Mouse (Mus musculus) ES-E14 (cell line): Measurements from ENCODE around the gene Ehmt1. TPM values are rescaled to one million over a fixed set of nuclear protein-coding genes. Genes with fewer than 3 reads are reported as not detected.
A peak's percentile ranks its signal among the peaks of the same experiment; 100 is the strongest.
"Not testable (repeated sequence)": the region's sequence is repeated elsewhere in the genome, so short reads cannot be mapped to it uniquely, and the experiment has no call there.

Experiments used
- DNase-seq: peaks from one replicate; pipeline ENCODE4 v3.0.0-alpha.2; 2013; ENCODE audit warnings: low read depth, low spot score
- H3K27ac ChIP-seq: 2 replicates; pipeline ENCODE4 v1.5.1; 2012; ENCODE audit warnings: low read depth, mild to moderate bottlenecking, low read length, moderate library complexity, mixed read lengths; ENCODE audit not compliant: poor library complexity, insufficient read depth, severe bottlenecking
- H3K36me3 ChIP-seq: 2 replicates; pipeline ENCODE4 v1.6.1; 2012; ENCODE audit warnings: mild to moderate bottlenecking, low read length, moderate library complexity, mixed read lengths; ENCODE audit not compliant: control insufficient read depth, poor library complexity, insufficient read depth, severe bottlenecking
- H3K4me1 ChIP-seq, 2 experiments: fragments of 150-350 bp in 1 of 2; sonication (generic) in 1 of 2; 2 replicates each; pipeline ENCODE4 v1.6.1; 2012; ENCODE audit warnings: low read length in 2 of 2, mild to moderate bottlenecking in 1 of 2, mixed read lengths in 1 of 2; ENCODE audit not compliant: control insufficient read depth in 2 of 2, insufficient read depth in 2 of 2, poor library complexity in 1 of 2
- H3K4me3 ChIP-seq, 2 experiments: fragments of 150-350 bp in 1 of 2; sonication (generic) in 1 of 2; 2 replicates each; pipeline ENCODE4 v1.5.1; 2012; ENCODE audit warnings: low read length in 2 of 2, low read depth in 1 of 2, mild to moderate bottlenecking in 1 of 2, mixed read lengths in 1 of 2; ENCODE audit not compliant: insufficient read depth in 1 of 2, poor library complexity in 1 of 2, severe bottlenecking in 1 of 2
- H3K9ac ChIP-seq: 2 replicates; pipeline ENCODE4 v1.6.1; 2012; ENCODE audit warnings: low read depth, mild to moderate bottlenecking, low read length, mixed read lengths; ENCODE audit not compliant: poor library complexity, insufficient read depth, severe bottlenecking
- H3K9me3 ChIP-seq: fragments of 150-350 bp; sonication (generic); 2 replicates; pipeline ENCODE4 v1.6.1; 2012; ENCODE audit warnings: low read depth, mild to moderate bottlenecking, low read length; ENCODE audit not compliant: control insufficient read depth, insufficient read depth
- CHD2 ChIP-seq: IDR thresholded peaks from 2 replicates; pipeline ENCODE4 v1.6.1; 2014; ENCODE audit warnings: mild to moderate bottlenecking, low read depth, low read length, inconsistent platforms
- HCFC1 ChIP-seq: IDR thresholded peaks from 2 replicates; pipeline ENCODE4 v1.6.1; 2012; ENCODE audit warnings: low read length, inconsistent platforms, borderline replicate concordance; ENCODE audit not compliant: insufficient read depth
- MAFK ChIP-seq: IDR thresholded peaks from 2 replicates; pipeline ENCODE4 v1.6.1; 2014; ENCODE audit warnings: mild to moderate bottlenecking, low read depth, low read length, inconsistent platforms; ENCODE audit not compliant: insufficient read depth
- ZC3H11A ChIP-seq: IDR thresholded peaks from 2 replicates; pipeline ENCODE4 v1.6.1; 2012; ENCODE audit warnings: low read depth, mild to moderate bottlenecking, inconsistent platforms, low read length, borderline replicate concordance
- ZNF384 ChIP-seq: IDR thresholded peaks from 2 replicates; pipeline ENCODE4 v1.6.1; 2012; ENCODE audit warnings: low read depth, low read length, inconsistent platforms
- in situ Hi-C, 2 experiments: fragments of 600-800 bp; cut with MboI; formaldehyde crosslinking; loops; one replicate each; pipeline ENCODE4 v1.15.1; 2025; ENCODE audit warnings: low sequenced_read_pairs in 2 of 2, inconsistent platforms in 1 of 2; ENCODE audit not compliant: unreplicated experiment in 2 of 2
- total RNA-seq: library from RNA; depleted of rRNA; stranded (reverse); fragments of 300-350 nt; gene quantifications from 2 replicates; pipeline ENCODE4 v1.2.3, GENCODE M21; 2012

Gene Ehmt1
- total RNA-seq, 1 experiment, result 55.1 TPM

DNA sequence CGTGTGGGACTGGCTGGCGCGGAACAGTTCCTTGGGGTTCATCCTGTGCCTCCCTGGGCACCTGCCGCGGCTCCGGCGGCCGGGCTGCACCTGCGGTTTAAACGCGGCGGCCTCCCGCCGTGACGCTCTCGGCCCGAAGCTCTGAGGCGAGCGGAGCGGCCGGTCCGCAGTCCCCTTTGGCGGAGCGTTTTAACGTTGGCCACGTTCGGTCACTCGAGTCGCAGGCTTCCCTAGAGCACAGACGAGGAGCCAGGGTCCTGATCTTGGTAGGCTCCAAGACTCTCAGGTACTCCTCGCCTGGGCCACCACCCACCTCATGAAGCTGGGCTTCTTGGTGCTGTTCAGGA lies 30.7 kb upstream of the Ehmt1 start:
- H3K27ac ChIP-seq, result peak overlapping the region; percentile 33
- H3K4me3 ChIP-seq, result peak overlapping the region; percentile 88 to 96
- no peak for DNase-seq
- H3K36me3 ChIP-seq, result peaks cover 29% of the 10 kb centered on the region
- in situ Hi-C loops, result no loop called here
- peaks cover 0 to 3% of the 10 kb centered on the region in 2 experiments; a peak in 2 of 4 replicates for H3K4me1 ChIP-seq
- no peaks in the 10 kb centered on the region for H3K9me3 ChIP-seq
- TF ChIP-seq HCFC1 (no peak), ZNF384 (no peak), CHD2 (no peak), MAFK (no peak)
- H3K9ac ChIP-seq, result peak overlapping the region; percentile 94

DNA sequence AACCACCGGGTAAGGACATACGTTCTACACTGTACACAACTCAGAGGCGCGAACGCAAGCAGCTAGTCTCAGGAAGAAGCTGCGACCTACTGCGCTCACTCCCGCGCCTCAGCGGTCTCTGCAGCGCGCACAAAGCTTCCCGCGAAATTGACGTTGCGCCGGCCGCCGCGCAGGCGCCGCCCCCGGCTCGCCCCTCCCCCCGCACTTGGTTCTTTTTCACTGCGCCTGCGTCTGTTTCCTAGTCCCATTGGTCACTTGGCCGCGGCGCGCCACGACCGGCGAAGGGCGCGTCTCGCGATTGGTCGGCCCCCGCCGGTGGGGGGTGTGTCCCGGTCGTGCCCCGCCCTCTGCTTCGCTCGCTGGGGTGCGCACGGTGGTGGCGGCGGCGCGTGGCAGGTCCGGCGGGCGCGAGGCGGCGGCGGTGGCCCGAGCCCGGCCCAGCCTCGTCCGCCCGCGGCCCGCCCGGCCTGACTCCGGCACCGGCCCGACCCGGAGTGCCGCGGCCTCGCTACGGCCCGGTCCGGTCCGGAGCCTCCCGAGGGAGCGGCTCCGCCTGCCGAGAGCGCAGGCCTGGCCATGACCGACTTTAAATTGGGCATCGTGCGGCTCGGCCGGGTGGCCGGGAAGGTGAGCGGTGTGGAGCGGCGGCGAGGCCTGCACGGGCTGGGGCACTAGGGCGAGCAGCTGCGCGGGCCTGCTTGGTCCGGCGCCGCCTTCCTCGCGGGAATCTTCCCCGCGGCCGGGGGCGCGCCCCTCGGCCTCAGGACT lies 30.2 kb upstream of the Ehmt1 start, which contains the start of gene Zmynd19:
Zmynd19 (plus strand) TSS at position 372 of the 768 bp plus-strand sequence.
- Histone ChIP-seq H3K36me3 (peaks cover 24% of the 10 kb centered on the region), H3K9ac (peak within 1 kb of the TSS; percentile 94), H3K9me3 (no peaks in the 10 kb centered on the region), H3K4me1 (peaks cover 0 to 3% of the 10 kb centered on the region in 2 experiments; a peak in 2 of 4 replicates), H3K27ac (peak within 1 kb of the TSS; percentile 33), H3K4me3 (peak within 1 kb of the TSS; percentile 88 to 96)
- in situ Hi-C loops, result no loop called here
- TF ChIP-seq HCFC1 (no peak), CHD2 (no peak), MAFK (no peak), ZNF384 (no peak), ZC3H11A (no peak)
- peak; percentile 90 for DNase-seq

DNA sequence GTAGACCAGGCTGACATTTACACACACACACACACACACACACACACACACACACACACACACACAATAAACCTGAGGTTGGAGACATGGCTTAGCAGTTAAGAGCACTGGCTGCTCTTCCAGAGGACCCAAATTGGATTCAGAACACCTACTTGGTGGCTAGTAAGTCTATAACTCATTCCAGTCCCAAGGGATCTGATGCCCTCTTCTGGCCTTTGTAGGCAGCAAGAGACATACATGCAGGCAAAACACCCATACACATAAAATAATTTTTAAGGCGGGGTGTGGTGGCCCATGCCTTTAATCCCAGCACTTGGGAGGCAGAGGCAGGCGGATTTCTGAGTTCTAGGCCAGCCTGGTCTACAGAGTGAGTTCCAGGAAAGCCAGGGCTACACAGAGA lies 24.9 kb upstream of the Ehmt1 start:
- H3K36me3 ChIP-seq, H3K4me1 ChIP-seq, H3K9me3 ChIP-seq, H3K9ac ChIP-seq, H3K27ac ChIP-seq, in situ Hi-C loops, DNase-seq, H3K4me3 ChIP-seq: not testable (repeated sequence)

DNA sequence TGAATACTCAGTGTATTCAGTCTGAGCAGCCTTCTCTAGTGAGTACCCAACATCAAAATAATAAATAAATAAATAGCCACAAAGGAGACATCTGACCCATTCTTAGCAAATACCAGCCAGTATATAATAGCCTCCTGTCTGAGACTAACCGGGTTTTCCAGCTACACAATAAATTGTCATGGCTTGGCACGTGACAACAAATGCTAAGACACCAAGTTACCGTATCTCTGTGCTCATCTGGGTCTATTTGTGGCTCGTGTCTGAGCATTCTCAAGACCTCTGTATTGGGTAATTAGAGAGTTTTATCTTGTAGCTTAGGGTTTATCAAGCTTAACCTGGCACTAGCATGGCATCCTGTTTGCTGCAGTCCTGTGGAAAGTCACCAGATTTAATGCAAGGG lies 22.7 kb upstream of the Ehmt1 start:
- no peaks in the 10 kb centered on the region for H3K9me3 ChIP-seq
- H3K4me3 ChIP-seq, result no peak overlapping the region
- DNase-seq, result no peak
- H3K36me3 ChIP-seq, result no peaks in the 10 kb centered on the region
- no peak for TF ChIP-seq ZC3H11A
- no peak for TF ChIP-seq MAFK
- no peak for TF ChIP-seq ZNF384
- no peak for TF ChIP-seq HCFC1
- no peak for TF ChIP-seq CHD2
- in situ Hi-C loops, result no loop called here
- H3K27ac ChIP-seq, result no peak overlapping the region
- H3K9ac ChIP-seq, result no peak overlapping the region
- H3K4me1 ChIP-seq, result no peaks in the 10 kb centered on the region
